9 mouse cellular contexts compared by ENCODE assay signal in the genomic region with DNA sequence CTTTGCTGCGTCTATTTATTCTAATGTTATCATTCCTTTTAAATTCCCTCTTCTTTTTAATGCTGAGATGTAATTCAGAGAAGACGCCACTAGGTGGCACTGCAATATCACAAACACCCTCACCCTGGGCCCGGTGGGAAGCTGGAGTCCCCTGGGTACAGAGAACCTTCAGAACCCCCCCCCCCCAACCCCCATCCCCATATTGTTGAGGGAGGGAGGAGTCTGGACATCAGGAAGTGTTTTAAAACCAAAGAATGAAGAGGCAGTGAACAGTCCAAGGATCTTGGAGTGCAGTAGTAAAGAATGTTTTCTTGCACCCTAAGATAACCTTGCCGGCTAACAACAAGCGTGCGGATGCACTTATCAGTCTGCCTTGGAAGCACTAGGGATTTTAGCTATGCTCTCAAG. TPM values are rescaled to one million over a fixed set of nuclear protein-coding genes. Genes with fewer than 3 reads are reported as not detected.
DNase-seq lines count a peak whose midpoint lies in the region; ATAC-seq and TF ChIP-seq lines count a peak whose summit lies in the region.
"Had no signal": no experiment of that assay in that cellular context is flagged by ENCODE, and none has a peak within 500 bp of the region (broad histone marks: within the 10 kb centered on the region; RNA-seq: fewer than 3 reads in every experiment).

No protein-coding gene starts in this region.

- no peak overlapping the region for H3K27ac ChIP-seq in left cerebral cortex, adult 2 months
- H3K27ac ChIP-seq in forebrain, embryonic 16.5 days (ENCODE audit: low read length) = no peak overlapping the region
- no peak overlapping the region for H3K27ac ChIP-seq in intestine, postnatal 0 days (ENCODE audit: low read depth, low read length)
- H3K27ac ChIP-seq in midbrain, embryonic 10.5 days (replicated peaks) = no peak overlapping the region
- H3K27ac ChIP-seq: embryonic facial prominence, embryonic 15.5 days had no signal

- no peak overlapping the region for H3K4me2 ChIP-seq in forebrain, embryonic 16.5 days (ENCODE audit: low read length)
- H3K4me2 ChIP-seq in intestine, postnatal 0 days (replicated peaks; ENCODE audit: low read depth) = no peak overlapping the region
- H3K4me2 ChIP-seq: embryonic facial prominence, embryonic 15.5 days had no signal

- TF ChIP-seq CTCF in left cerebral cortex, adult 2 months (IDR thresholded peaks at IDR 0.05) = peak; percentile 68
- TF ChIP-seq CTCF in intestine, postnatal 0 days (IDR thresholded peaks at IDR 0.05; ENCODE audit: low read depth) = peak; percentile 76

- WGBS in forebrain, embryonic 16.5 days = 43% methylated on average over 6 of the region's 6 CpGs
- 24% methylated on average over 6 of the region's 6 CpGs for WGBS in intestine, postnatal 0 days
- 52% methylated on average over 6 of the region's 6 CpGs for WGBS in midbrain, embryonic 10.5 days

- ATAC-seq in forebrain, embryonic 16.5 days = peak; percentile 86
- ATAC-seq in intestine, postnatal 0 days = 0 out of 2 replicates have a peak, but pooled peaks have one; percentile 25
- ATAC-seq in erythroblast, adult 5-6 weeks (replicated peaks; ENCODE audit: low FRiP score, poor library complexity, severe bottlenecking) = no peak

- DNase-seq in left cerebral cortex, adult 2 months (ENCODE audit: extremely low spot score in 1 of 2, low spot score in 2 of 2) = no peak
- DNase-seq in left cerebral cortex, adult 8-10 months (ENCODE audit: low spot score in 2 of 2) = no peak
- peak; percentile 45 for DNase-seq in adipocyte (ENCODE audit: low spot score)
- DNase-seq in midbrain, embryonic 10.5 days (ENCODE audit: low spot score) = peak; percentile 51
- no peak for DNase-seq in layer of hippocampus, adult 18-20 months (ENCODE audit: low spot score in 2 of 2)

- no peaks in the 10 kb centered on the region for H3K4me1 ChIP-seq in forebrain, embryonic 16.5 days (replicated peaks; ENCODE audit: control insufficient read depth, insufficient read depth, low read length)
- H3K4me1 ChIP-seq in intestine, postnatal 0 days (replicated peaks; ENCODE audit: control insufficient read depth, insufficient read depth, low read length) = no peaks in the 10 kb centered on the region
- H3K4me1 ChIP-seq in midbrain, embryonic 10.5 days = 0 out of 2 replicates have a peak, but pooled peaks cover 5% of the 10 kb centered on the region
- H3K4me1 ChIP-seq: embryonic facial prominence, embryonic 15.5 days had no signal

- no peaks in the 10 kb centered on the region for H3K9me3 ChIP-seq in forebrain, embryonic 16.5 days (ENCODE audit: control insufficient read depth, low read length)
- H3K9me3 ChIP-seq in intestine, postnatal 0 days (ENCODE audit: control insufficient read depth) = no peaks in the 10 kb centered on the region
- no peaks in the 10 kb centered on the region for H3K9me3 ChIP-seq in midbrain, embryonic 10.5 days (replicated peaks)
- H3K9me3 ChIP-seq: embryonic facial prominence, embryonic 15.5 days had no signal

- H3K9ac ChIP-seq in forebrain, embryonic 16.5 days (replicated peaks; ENCODE audit: low read depth, low read length) = no peak overlapping the region
- H3K9ac ChIP-seq in intestine, postnatal 0 days (ENCODE audit: low read depth, low read length) = no peak overlapping the region
- H3K9ac ChIP-seq: embryonic facial prominence, embryonic 15.5 days had no signal

- H3K36me3 ChIP-seq in forebrain, embryonic 16.5 days (ENCODE audit: control insufficient read depth, insufficient read depth) = no peaks in the 10 kb centered on the region
- no peaks in the 10 kb centered on the region for H3K36me3 ChIP-seq in intestine, postnatal 0 days (ENCODE audit: control insufficient read depth, insufficient read depth)
- H3K36me3 ChIP-seq in midbrain, embryonic 10.5 days = no peaks in the 10 kb centered on the region
- H3K36me3 ChIP-seq: embryonic facial prominence, embryonic 15.5 days had no signal

- H3K4me3 ChIP-seq in left cerebral cortex, adult 2 months = no peak overlapping the region
- no peak overlapping the region for H3K4me3 ChIP-seq in forebrain, embryonic 16.5 days (replicated peaks; ENCODE audit: low read length)
- H3K4me3 ChIP-seq in intestine, postnatal 0 days (ENCODE audit: low read depth, low read length) = no peak overlapping the region
- no peak overlapping the region for H3K4me3 ChIP-seq in midbrain, embryonic 10.5 days
- H3K4me3 ChIP-seq: embryonic facial prominence, embryonic 15.5 days had no signal

- H3K27me3 ChIP-seq in forebrain, embryonic 16.5 days (replicated peaks; ENCODE audit: control insufficient read depth, insufficient read depth, low read length) = no peaks in the 10 kb centered on the region
- H3K27me3 ChIP-seq in intestine, postnatal 0 days (replicated peaks; ENCODE audit: control insufficient read depth, insufficient read depth, low read length) = no peaks in the 10 kb centered on the region
- no peaks in the 10 kb centered on the region for H3K27me3 ChIP-seq in midbrain, embryonic 10.5 days (ENCODE audit: low read depth, poor library complexity, severe bottlenecking)
- H3K27me3 ChIP-seq: embryonic facial prominence, embryonic 15.5 days had no signal

- intact Hi-C loops in left cerebral cortex, adult 2 months (cut with DNase I) = loop anchor here (10.0 kb wide), 1 partner anchor 430 kb away; no protein-coding TSS in a partner anchor

RNA-seq across cellular contexts. Expression of a gene that starts 32.2 kb away (rescaled TPM):
- total RNA-seq in left cerebral cortex, adult 2 months (2021) = 1 to 10 TPM; 2.5 to 2.9 TPM
- 1 to 10 TPM; 1.4 to 2.6 (median 1.9) TPM for total RNA-seq in left cerebral cortex, adult 8-10 months (2022)
- polyA plus RNA-seq in forebrain, embryonic 16.5 days (2015; fragmentation: Nextera tagmentation; extraction: Ambion mirVana) = 0.25 and 0.29 TPM in 2 replicates
- polyA plus RNA-seq in intestine, postnatal 0 days (2015; fragmentation: Nextera tagmentation; extraction: Ambion mirVana) = 0.10 and 0.16 TPM in 2 replicates
- polyA plus RNA-seq in midbrain, embryonic 10.5 days (2016; fragmentation: Nextera tagmentation; extraction: Ambion mirVana) = 0.05 and 0.06 TPM in 2 replicates
- not detected in 2 replicates for total RNA-seq in erythroblast, adult 5-6 weeks (2015; ENCODE audit: low replicate concordance)
- total RNA-seq in erythroblast, adult 5-6 weeks (2017; ENCODE audit: low replicate concordance) = 0.09 TPM in 1 of 2 replicates, not detected in the other
- 1 to 10 TPM in 1 of 2 experiments, under 1 TPM in 1; 0.52 to 1.0 TPM for total RNA-seq in layer of hippocampus, adult 18-20 months (2021)

RNA-seq across cellular contexts. Expression of a gene that starts 32.3 kb away (rescaled TPM):
- under 1 TPM; 0.75 to 0.86 TPM for total RNA-seq in left cerebral cortex, adult 2 months (2021)
- total RNA-seq in left cerebral cortex, adult 8-10 months (2022) = 1 to 10 TPM in 1 of 4 experiments, under 1 TPM in 3; 0.59 to 1.0 (median 0.80) TPM
- 0.24 and 0.51 TPM in 2 replicates for polyA plus RNA-seq in forebrain, embryonic 16.5 days (2015; fragmentation: Nextera tagmentation; extraction: Ambion mirVana)
- polyA plus RNA-seq in intestine, postnatal 0 days (2015; fragmentation: Nextera tagmentation; extraction: Ambion mirVana) = 0.41 and 0.42 TPM in 2 replicates
- 0.07 and 0.10 TPM in 2 replicates for polyA plus RNA-seq in midbrain, embryonic 10.5 days (2016; fragmentation: Nextera tagmentation; extraction: Ambion mirVana)
- not detected in 2 replicates for total RNA-seq in erythroblast, adult 5-6 weeks (2015; ENCODE audit: low replicate concordance)
- not detected in 2 replicates for total RNA-seq in erythroblast, adult 5-6 weeks (2017; ENCODE audit: low replicate concordance)
- under 1 TPM; 0.22 to 0.30 TPM for total RNA-seq in layer of hippocampus, adult 18-20 months (2021)

Comparison
In these comparisons a context has a peak if more than half of its experiments do, and no peak if none do; other contexts are left out.
1. DNase-seq: peak in adipocyte (single experiment) and midbrain, embryonic 10.5 days (single experiment); none in left cerebral cortex, adult 2 months (0 of 2), left cerebral cortex, adult 8-10 months (0 of 2) and layer of hippocampus, adult 18-20 months (0 of 2).